Mouse (Mus musculus): Measurements from ENCODE around the gene Stx8. TPM values are rescaled to one million over a fixed set of nuclear protein-coding genes. Genes with fewer than 3 reads are reported as not detected.

Stx8 gene
- total and polyA plus RNA-seq, 3 experiments: 29.5 to 152 (median 30.9) TPM

- TF ChIP-seq EP300 (IDR thresholded peaks at IDR 0.05; ENCODE audit: low read depth in 1 of 2, low read length in 2 of 2) (no peak), MAZ (IDR thresholded peaks at IDR 0.05; ENCODE audit: low read depth, low read length) (no peak), ETS1 (IDR thresholded peaks at IDR 0.05; ENCODE audit: low read depth, low read length) (no peak), NELFE (IDR thresholded peaks at IDR 0.05; ENCODE audit: low read depth, low read length) (no peak), TBP (IDR thresholded peaks at IDR 0.05; ENCODE audit: low read depth, low read length) (no peak), HCFC1 (IDR thresholded peaks at IDR 0.05; ENCODE audit: low read depth, low read length) (no peak), GABPA (IDR thresholded peaks at IDR 0.05; ENCODE audit: low read depth, low read length) (no peak), POLR2AphosphoS5 (IDR thresholded peaks at IDR 0.05; ENCODE audit: borderline replicate concordance, low read depth, low read length) (no peak), MYB (IDR thresholded peaks at IDR 0.05; ENCODE audit: low read depth, low read length) (no peak), MYC (IDR thresholded peaks at IDR 0.05; ENCODE audit: low read depth, low read length) (no peak), ZMIZ1 (IDR thresholded peaks at IDR 0.05; ENCODE audit: low read depth, low read length) (no peak), BHLHE40 (IDR thresholded peaks at IDR 0.05; ENCODE audit: borderline replicate concordance, low read depth, low read length) (no peak), UBTF (IDR thresholded peaks at IDR 0.05; ENCODE audit: borderline replicate concordance, insufficient read depth, low read depth, low read length) (no peak)
- H3K4me3 ChIP-seq (ENCODE audit: control insufficient read depth in 1 of 2, insufficient read depth in 1 of 2, low read depth in 2 of 2, low read length in 2 of 2): no peak overlapping the region
- no peak overlapping the region for H3K27ac ChIP-seq (ENCODE audit: control insufficient read depth, low read depth, low read length)
- H3K79me2 ChIP-seq (ENCODE audit: control insufficient read depth, insufficient read depth, low read length, poor library complexity): no peaks in the 10 kb centered on the region
- no peaks in the 10 kb centered on the region for H3K4me1 ChIP-seq (ENCODE audit: control insufficient read depth in 1 of 2, insufficient read depth in 2 of 2, low read length in 2 of 2)
- no peak for DNase-seq (ENCODE audit: low read depth, low spot score)
- no peak overlapping the region for H3K9ac ChIP-seq (ENCODE audit: control insufficient read depth, low read depth, low read length, poor library complexity, severe bottlenecking)
- no peaks in the 10 kb centered on the region for H3K36me3 ChIP-seq (ENCODE audit: control insufficient read depth in 1 of 2, insufficient read depth in 2 of 2, low read length in 2 of 2)
- no peaks in the 10 kb centered on the region for H3K9me3 ChIP-seq (replicated peaks; ENCODE audit: insufficient read depth, low read length)
- no peaks in the 10 kb centered on the region for H3K27me3 ChIP-seq (ENCODE audit: control insufficient read depth in 1 of 2, insufficient read depth in 2 of 2, low read length in 2 of 2)
These were observed 248.7 kb downstream of the Stx8 start for GRCm38 (mm10) chr11:68214496-68215205.

GRCm38 (mm10) chr11:68215206-68215912 lies 249.4 kb downstream of the Stx8 start:
- DNase-seq (ENCODE audit: low read depth, low spot score): no peak
- H3K9me3 ChIP-seq (replicated peaks; ENCODE audit: insufficient read depth, low read length): no peaks in the 10 kb centered on the region
- no peaks in the 10 kb centered on the region for H3K36me3 ChIP-seq (ENCODE audit: control insufficient read depth in 1 of 2, insufficient read depth in 2 of 2, low read length in 2 of 2)
- H3K27me3 ChIP-seq (ENCODE audit: control insufficient read depth in 1 of 2, insufficient read depth in 2 of 2, low read length in 2 of 2): no peaks in the 10 kb centered on the region
- no peaks in the 10 kb centered on the region for H3K4me1 ChIP-seq (ENCODE audit: control insufficient read depth in 1 of 2, insufficient read depth in 2 of 2, low read length in 2 of 2)
- H3K79me2 ChIP-seq (ENCODE audit: control insufficient read depth, insufficient read depth, low read length, poor library complexity): no peaks in the 10 kb centered on the region
- H3K4me3 ChIP-seq (ENCODE audit: control insufficient read depth in 1 of 2, insufficient read depth in 1 of 2, low read depth in 2 of 2, low read length in 2 of 2): no peak overlapping the region
- H3K27ac ChIP-seq (ENCODE audit: control insufficient read depth, low read depth, low read length): no peak overlapping the region
- no peak overlapping the region for H3K9ac ChIP-seq (ENCODE audit: control insufficient read depth, low read depth, low read length, poor library complexity, severe bottlenecking)
- TF ChIP-seq JUND (IDR thresholded peaks at IDR 0.05; ENCODE audit: low read depth, low read length) (no peak), MAFK (IDR thresholded peaks at IDR 0.05; ENCODE audit: borderline replicate concordance, low read depth, low read length) (no peak), KAT2A (conservative IDR thresholded peaks at IDR 0.05; ENCODE audit: low read depth, low read length) (no peak), BHLHE40 (IDR thresholded peaks at IDR 0.05; ENCODE audit: borderline replicate concordance, low read depth, low read length) (no peak), USF2 (IDR thresholded peaks at IDR 0.05; ENCODE audit: borderline replicate concordance in 1 of 2, insufficient read depth in 1 of 2, low read depth in 1 of 2, low read length in 2 of 2) (no peak), GABPA (IDR thresholded peaks at IDR 0.05; ENCODE audit: low read depth, low read length) (no peak), E2F4 (IDR thresholded peaks at IDR 0.05; ENCODE audit: borderline replicate concordance, low read depth, low read length) (no peak), EP300 (IDR thresholded peaks at IDR 0.05; ENCODE audit: low read depth in 1 of 2, low read length in 2 of 2) (no peak), CHD1 (IDR thresholded peaks at IDR 0.05; ENCODE audit: low read depth, low read length) (no peak)
